Mouse (Mus musculus): Measurements from ENCODE around the gene Erich3. TPM values are rescaled to one million over a fixed set of nuclear protein-coding genes. Genes with fewer than 3 reads are reported as not detected.
A peak's percentile ranks its signal among the peaks of the same experiment; 100 is the strongest.

The Erich3 gene
- polyA plus RNA-seq, 1 experiment from 2014 or later: 0.12 TPM

DNA sequence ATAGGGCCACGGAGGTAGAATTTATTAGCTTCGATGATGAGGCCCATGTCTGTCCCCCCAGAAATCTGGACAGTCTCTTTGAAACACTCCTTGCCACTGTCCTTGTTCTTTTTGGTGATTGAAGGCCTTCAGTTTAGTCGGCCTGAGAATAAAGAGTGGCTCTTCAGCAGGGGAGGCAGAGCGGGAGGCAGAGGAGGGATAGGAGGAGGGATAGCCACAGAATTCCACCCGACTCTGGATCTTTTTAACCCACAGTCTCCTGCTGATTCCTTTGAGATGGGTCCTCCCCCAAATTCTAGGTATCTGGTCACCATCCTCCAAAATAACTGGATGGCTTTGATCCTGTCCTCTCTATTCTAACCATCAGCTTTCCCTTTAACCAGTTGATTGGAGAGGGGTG, 10.2 kb upstream of the Erich3 start:
- no peak for TF ChIP-seq CTCF (IDR thresholded peaks at IDR 0.05; ENCODE audit: low read depth)
- H3K4me3 ChIP-seq (ENCODE audit: low read depth, low read length): no peak overlapping the region
- no peak overlapping the region for H3K4me2 ChIP-seq (replicated peaks; ENCODE audit: low read depth)
- 75% methylated on average over 5 of the region's 5 CpGs for WGBS
- H3K9me3 ChIP-seq (ENCODE audit: control insufficient read depth): no peaks in the 10 kb centered on the region
- no peaks in the 10 kb centered on the region for H3K27me3 ChIP-seq (replicated peaks; ENCODE audit: control insufficient read depth, insufficient read depth, low read length)
- H3K4me1 ChIP-seq (replicated peaks; ENCODE audit: control insufficient read depth, insufficient read depth, low read length): no peaks in the 10 kb centered on the region
- H3K36me3 ChIP-seq (ENCODE audit: control insufficient read depth, insufficient read depth): no peaks in the 10 kb centered on the region
- no peak overlapping the region for H3K9ac ChIP-seq (ENCODE audit: low read depth, low read length)
- ATAC-seq: no peak
- no peak overlapping the region for H3K27ac ChIP-seq (ENCODE audit: low read depth, low read length)

DNA sequence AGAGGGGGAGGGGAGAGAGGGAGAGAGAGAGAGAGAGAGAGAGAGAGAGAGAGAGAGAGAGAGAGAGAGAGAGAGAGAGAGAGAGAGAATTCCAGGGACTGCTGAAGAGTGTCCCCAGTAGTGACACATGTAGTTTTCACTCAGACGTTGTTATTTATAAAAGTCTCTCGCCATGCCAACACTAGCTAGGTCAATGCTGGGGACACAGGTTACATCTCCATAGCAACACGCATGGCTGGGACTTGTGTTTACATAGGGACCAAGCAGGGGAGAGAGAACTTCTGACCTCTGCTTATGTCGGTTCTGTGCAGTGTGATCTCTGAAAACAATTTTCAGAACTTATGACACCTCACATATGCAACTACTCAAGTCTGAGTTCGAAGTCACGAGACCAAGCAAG, 9.4 kb upstream of the Erich3 start:
- no peak overlapping the region for H3K4me2 ChIP-seq (replicated peaks; ENCODE audit: low read depth)
- no peaks in the 10 kb centered on the region for H3K36me3 ChIP-seq (ENCODE audit: control insufficient read depth, insufficient read depth)
- ATAC-seq: no peak
- 43% methylated on average over 6 of the region's 6 CpGs for WGBS
- H3K9me3 ChIP-seq (ENCODE audit: control insufficient read depth): no peaks in the 10 kb centered on the region
- H3K9ac ChIP-seq (ENCODE audit: low read depth, low read length): no peak overlapping the region
- TF ChIP-seq CTCF (IDR thresholded peaks at IDR 0.05; ENCODE audit: low read depth): no peak
- H3K27ac ChIP-seq (ENCODE audit: low read depth, low read length): no peak overlapping the region
- no peak overlapping the region for H3K4me3 ChIP-seq (ENCODE audit: low read depth, low read length)
- no peaks in the 10 kb centered on the region for H3K4me1 ChIP-seq (replicated peaks; ENCODE audit: control insufficient read depth, insufficient read depth, low read length)
- H3K27me3 ChIP-seq (replicated peaks; ENCODE audit: control insufficient read depth, insufficient read depth, low read length): no peaks in the 10 kb centered on the region

DNA sequence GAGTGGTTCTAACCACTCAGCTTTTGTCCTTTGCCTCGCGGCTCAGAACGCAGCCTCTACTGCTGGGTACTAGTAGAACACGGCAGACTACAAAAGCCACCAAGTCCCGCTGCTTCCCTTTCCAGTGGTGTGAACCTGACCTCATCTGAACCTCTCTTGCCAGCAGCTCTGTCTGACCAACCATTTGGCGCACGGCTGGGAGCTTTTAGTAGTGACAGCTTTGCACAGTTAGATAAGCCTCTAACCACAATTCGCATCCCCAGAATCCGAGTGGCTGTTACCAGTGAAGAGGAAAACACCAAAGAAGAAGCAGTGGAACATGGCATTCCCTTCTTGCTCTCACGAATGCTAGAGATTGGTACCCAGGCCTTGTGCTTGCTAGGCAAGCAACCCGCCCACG, 8.8 kb upstream of the Erich3 start:
- H3K9me3 ChIP-seq (ENCODE audit: control insufficient read depth): no peaks in the 10 kb centered on the region
- ATAC-seq: no peak
- no peak overlapping the region for H3K9ac ChIP-seq (ENCODE audit: low read depth, low read length)
- no peak overlapping the region for H3K4me2 ChIP-seq (replicated peaks; ENCODE audit: low read depth)
- H3K27ac ChIP-seq (ENCODE audit: low read depth, low read length): no peak overlapping the region
- no peak for TF ChIP-seq CTCF (IDR thresholded peaks at IDR 0.05; ENCODE audit: low read depth)
- H3K27me3 ChIP-seq (replicated peaks; ENCODE audit: control insufficient read depth, insufficient read depth, low read length): no peaks in the 10 kb centered on the region
- 73% methylated on average over 12 of the region's 12 CpGs for WGBS
- no peak overlapping the region for H3K4me3 ChIP-seq (ENCODE audit: low read depth, low read length)
- H3K4me1 ChIP-seq (replicated peaks; ENCODE audit: control insufficient read depth, insufficient read depth, low read length): no peaks in the 10 kb centered on the region
- no peaks in the 10 kb centered on the region for H3K36me3 ChIP-seq (ENCODE audit: control insufficient read depth, insufficient read depth)

DNA sequence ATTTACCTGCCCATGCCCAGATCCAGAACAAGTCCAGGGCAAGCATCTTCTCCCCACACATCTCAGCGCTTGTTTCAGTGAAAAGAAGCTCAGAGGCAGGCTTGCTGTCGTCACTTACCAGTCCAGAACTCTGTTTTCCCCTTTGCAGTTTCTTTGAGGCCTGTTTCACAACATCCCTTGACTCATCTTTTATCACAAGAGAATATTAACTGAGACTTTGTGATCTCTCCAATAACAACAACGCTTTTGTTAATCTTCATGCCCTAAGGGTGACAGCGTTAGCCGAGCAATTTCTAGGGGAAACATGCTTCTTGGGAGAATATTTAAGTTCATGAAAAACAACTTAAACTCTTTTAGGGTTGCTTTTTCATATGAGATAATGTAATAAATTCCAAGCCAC, 7.9 kb upstream of the Erich3 start:
- no peaks in the 10 kb centered on the region for H3K9me3 ChIP-seq (ENCODE audit: control insufficient read depth)
- no peak for ATAC-seq
- H3K27ac ChIP-seq (ENCODE audit: low read depth, low read length): no peak overlapping the region
- H3K4me2 ChIP-seq (replicated peaks; ENCODE audit: low read depth): no peak overlapping the region
- WGBS: 89% methylated on average over 5 of the region's 5 CpGs
- H3K4me1 ChIP-seq (replicated peaks; ENCODE audit: control insufficient read depth, insufficient read depth, low read length): no peaks in the 10 kb centered on the region
- H3K27me3 ChIP-seq (replicated peaks; ENCODE audit: control insufficient read depth, insufficient read depth, low read length): no peaks in the 10 kb centered on the region
- no peak overlapping the region for H3K9ac ChIP-seq (ENCODE audit: low read depth, low read length)
- H3K4me3 ChIP-seq (ENCODE audit: low read depth, low read length): no peak overlapping the region
- H3K36me3 ChIP-seq (ENCODE audit: control insufficient read depth, insufficient read depth): no peaks in the 10 kb centered on the region
- TF ChIP-seq CTCF (IDR thresholded peaks at IDR 0.05; ENCODE audit: low read depth): no peak

DNA sequence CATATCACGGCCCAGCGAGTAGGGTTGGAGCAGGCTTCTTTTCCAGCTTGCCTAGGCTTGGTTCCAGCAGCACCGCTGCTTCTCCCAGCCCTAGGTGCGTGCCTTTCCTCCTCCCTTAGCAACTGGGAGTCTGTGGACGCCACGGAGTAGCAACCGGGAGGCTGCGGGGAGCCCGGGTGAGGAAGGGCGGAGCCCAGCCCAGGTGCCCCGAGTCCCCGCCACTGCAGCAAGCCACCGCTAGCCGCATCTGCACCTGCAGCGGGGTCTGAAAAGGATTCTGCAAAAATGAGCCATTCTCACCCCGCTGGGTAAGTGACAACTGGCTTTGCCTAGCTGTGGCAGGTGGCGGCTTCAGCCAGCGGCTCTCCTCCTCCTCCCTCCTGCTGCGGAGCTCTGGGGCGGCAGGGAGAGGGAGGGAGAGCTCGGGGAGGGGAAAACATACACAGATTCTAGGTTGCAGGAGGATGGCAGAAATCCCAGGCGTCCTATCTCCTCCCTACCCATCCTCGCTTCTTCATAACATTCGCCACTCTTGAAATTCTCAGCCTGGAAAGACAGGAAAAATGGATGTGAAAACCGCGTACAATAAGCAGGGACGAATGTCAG, 420 bp downstream of the Erich3 start:
- no peak for TF ChIP-seq CTCF (IDR thresholded peaks at IDR 0.05; ENCODE audit: low read depth)
- Histone ChIP-seq H3K4me1 (replicated peaks; ENCODE audit: control insufficient read depth, insufficient read depth, low read length) (no peaks in the 10 kb centered on the region), H3K4me2 (replicated peaks; ENCODE audit: low read depth) (peak overlapping the region; percentile 56), H3K9me3 (ENCODE audit: control insufficient read depth) (no peaks in the 10 kb centered on the region), H3K4me3 (ENCODE audit: low read depth, low read length) (0 out of 2 replicates have a peak overlapping the region, but pooled peaks have one; percentile 9), H3K27ac (ENCODE audit: low read depth, low read length) (no peak overlapping the region), H3K9ac (ENCODE audit: low read depth, low read length) (no peak overlapping the region), H3K27me3 (replicated peaks; ENCODE audit: control insufficient read depth, insufficient read depth, low read length) (peaks cover 15% of the 10 kb centered on the region; the same call in 1 of the 2 replicates), H3K36me3 (ENCODE audit: control insufficient read depth, insufficient read depth) (no peaks in the 10 kb centered on the region)
- WGBS: 8% methylated on average over 25 of the region's 27 CpGs
- no peak for ATAC-seq

DNA sequence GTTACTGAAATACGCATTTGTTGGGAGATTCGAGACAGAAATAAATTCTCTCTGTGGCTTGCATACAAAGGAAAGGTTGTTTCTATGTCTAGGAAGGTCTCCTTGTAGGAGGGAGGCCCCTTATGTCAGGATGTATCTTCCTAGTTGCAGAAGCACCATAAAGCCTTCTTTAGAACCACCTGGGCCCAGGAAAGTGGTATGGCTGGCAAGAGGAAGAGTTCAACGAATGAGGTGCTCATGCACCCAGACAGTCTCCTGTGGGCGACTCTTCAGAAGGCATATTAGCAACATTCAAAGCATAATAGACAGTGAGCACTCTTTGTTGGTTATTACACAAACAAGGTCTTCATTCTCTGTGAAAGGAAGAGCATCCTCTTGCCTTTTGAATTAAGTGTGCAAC, 977 bp downstream of the Erich3 start:
- Histone ChIP-seq H3K9ac (ENCODE audit: low read depth, low read length) (no peak overlapping the region), H3K36me3 (ENCODE audit: control insufficient read depth, insufficient read depth) (no peaks in the 10 kb centered on the region), H3K9me3 (ENCODE audit: control insufficient read depth) (no peaks in the 10 kb centered on the region), H3K4me3 (ENCODE audit: low read depth, low read length) (no peak overlapping the region), H3K4me2 (replicated peaks; ENCODE audit: low read depth) (no peak overlapping the region), H3K27me3 (replicated peaks; ENCODE audit: control insufficient read depth, insufficient read depth, low read length) (peaks cover 15% of the 10 kb centered on the region; the same call in 1 of the 2 replicates), H3K27ac (ENCODE audit: low read depth, low read length) (no peak overlapping the region), H3K4me1 (replicated peaks; ENCODE audit: control insufficient read depth, insufficient read depth, low read length) (no peaks in the 10 kb centered on the region)
- no peak for TF ChIP-seq CTCF (IDR thresholded peaks at IDR 0.05; ENCODE audit: low read depth)
- 30% methylated on average over 4 of the region's 4 CpGs for WGBS
- ATAC-seq: no peak

All from intestine, postnatal 0 days (tissue).